8 mouse cellular contexts compared by ENCODE assay signal in the genomic region with DNA sequence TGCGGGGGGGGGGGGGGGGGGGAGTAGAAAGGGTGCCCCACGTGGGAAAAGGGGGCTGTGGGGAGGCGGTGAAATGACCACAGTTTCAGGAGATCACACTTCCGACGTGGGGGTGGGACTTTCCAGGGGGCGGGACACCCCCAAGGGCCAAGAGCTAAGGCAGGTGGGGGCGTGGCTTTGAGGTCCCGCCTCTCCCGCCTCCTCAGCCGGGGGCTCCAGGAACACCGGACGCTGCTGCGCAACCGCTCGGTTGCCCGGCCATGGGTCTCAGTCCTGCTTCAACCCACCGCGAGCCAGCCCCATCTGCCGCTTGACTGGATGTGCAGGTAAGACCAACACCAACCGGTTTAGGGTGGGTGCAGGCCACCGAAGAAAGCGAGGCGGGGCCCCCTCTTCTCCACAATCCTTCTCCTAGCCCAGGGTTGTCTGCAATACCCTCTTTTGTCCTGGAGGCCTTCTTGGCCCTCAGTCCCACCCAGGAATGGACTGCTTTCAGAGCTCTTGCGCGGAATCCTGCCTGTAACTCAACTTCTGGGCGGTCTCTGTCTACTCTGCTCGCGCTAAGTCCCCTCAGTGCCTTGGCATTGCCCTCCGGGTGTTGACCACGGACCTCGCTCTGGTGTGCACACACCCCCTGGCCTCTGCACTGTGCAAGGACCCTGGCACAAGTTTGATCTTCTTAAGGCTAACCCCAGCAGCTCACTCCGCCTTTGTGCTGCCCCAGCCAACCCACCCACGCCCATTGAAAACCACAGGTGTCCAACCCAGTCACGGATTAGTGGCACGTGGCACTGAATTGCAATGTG. TPM values are rescaled to one million over a fixed set of nuclear protein-coding genes. Genes with fewer than 3 reads are reported as not detected.
DNase-seq lines count a peak whose midpoint lies in the region; ATAC-seq lines count a peak whose summit lies in the region.

A gene (plus strand): TSS at position 44 of the 806 bp plus-strand sequence.

- ATAC-seq in intestine, embryonic 14.5 days (replicated peaks; ENCODE audit: low FRiP score, low TSS enrichment, low read depth) = peak; percentile 83
- peak; percentile 70 for ATAC-seq in liver, embryonic 16.5 days (ENCODE audit: low read depth)
- peak; percentile 78 for ATAC-seq in neural tube, embryonic 11.5 days (ENCODE audit: insufficient read depth, low FRiP score, low TSS enrichment)

- WGBS in forebrain, embryonic 10.5 days = under 1% methylated on average over 29 of the region's 35 CpGs
- 3% methylated on average over 30 of the region's 35 CpGs for WGBS in intestine, embryonic 14.5 days
- 4% methylated on average over 27 of the region's 35 CpGs for WGBS in liver, embryonic 16.5 days (ENCODE audit: insufficient replicate concordance)
- WGBS in neural tube, embryonic 11.5 days = under 1% methylated on average over 31 of the region's 35 CpGs

- H3K27me3 ChIP-seq in forebrain, embryonic 10.5 days (ENCODE audit: poor library complexity, severe bottlenecking) = peaks cover 26% of the 10 kb centered on the region
- no peaks in the 10 kb centered on the region for H3K27me3 ChIP-seq in intestine, embryonic 14.5 days (replicated peaks; ENCODE audit: control insufficient read depth, insufficient read depth, low read length)
- H3K27me3 ChIP-seq in liver, embryonic 16.5 days (ENCODE audit: control insufficient read depth, insufficient read depth, low read depth, low read length) = no peaks in the 10 kb centered on the region
- H3K27me3 ChIP-seq in neural tube, embryonic 11.5 days (ENCODE audit: control insufficient read depth, insufficient read depth, low read length) = no peaks in the 10 kb centered on the region

- peak; percentile 40 to 54 for DNase-seq in cerebellum, postnatal 14 days
- no peak for DNase-seq in cerebellum, adult 11 months
- peak; percentile 75 for DNase-seq in WW6 (ENCODE audit: low read depth, low spot score)
- DNase-seq in forebrain, embryonic 10.5 days (ENCODE audit: extremely low spot score, low spot score) = peak; percentile 70
- peak; percentile 89 for DNase-seq in intestine, embryonic 14.5 days (ENCODE audit: low spot score)
- DNase-seq in neural tube, embryonic 11.5 days (ENCODE audit: low spot score) = peak; percentile 84
- DNase-seq in thymus, postnatal 36 days = peak; percentile 74 to 82

- H3K36me3 ChIP-seq in forebrain, embryonic 10.5 days (replicated peaks) = peaks cover 62% of the 10 kb centered on the region
- H3K36me3 ChIP-seq in intestine, embryonic 14.5 days (ENCODE audit: control insufficient read depth, insufficient read depth, low read length) = peaks cover 29% of the 10 kb centered on the region
- no peaks in the 10 kb centered on the region for H3K36me3 ChIP-seq in liver, embryonic 16.5 days (ENCODE audit: control insufficient read depth, insufficient read depth)
- H3K36me3 ChIP-seq in neural tube, embryonic 11.5 days (ENCODE audit: control insufficient read depth, insufficient read depth, low read length) = peaks cover 6% of the 10 kb centered on the region

- peak within 1 kb of the TSS; percentile 73 for H3K4me2 ChIP-seq in intestine, embryonic 14.5 days (ENCODE audit: low read length)
- H3K4me2 ChIP-seq in liver, embryonic 16.5 days (ENCODE audit: low read depth, low read length) = peak within 1 kb of the TSS; percentile 76
- peak within 1 kb of the TSS; percentile 77 for H3K4me2 ChIP-seq in neural tube, embryonic 11.5 days (ENCODE audit: low read depth)

- peak within 1 kb of the TSS; percentile 66 for H3K9ac ChIP-seq in intestine, embryonic 14.5 days (ENCODE audit: low read length)
- peak within 1 kb of the TSS; percentile 44; the same call in 1 of the 2 replicates for H3K9ac ChIP-seq in liver, embryonic 16.5 days (ENCODE audit: low read depth, low read length)
- peak within 1 kb of the TSS; percentile 64 for H3K9ac ChIP-seq in neural tube, embryonic 11.5 days (ENCODE audit: low read length)

- H3K4me3 ChIP-seq in forebrain, embryonic 10.5 days = peak within 1 kb of the TSS; percentile 58
- peak within 1 kb of the TSS; percentile 59 for H3K4me3 ChIP-seq in intestine, embryonic 14.5 days (ENCODE audit: low read depth, low read length)
- H3K4me3 ChIP-seq in liver, embryonic 16.5 days (ENCODE audit: low read depth, low read length) = peak within 1 kb of the TSS; percentile 59
- H3K4me3 ChIP-seq in neural tube, embryonic 11.5 days (ENCODE audit: low read depth, low read length) = peak within 1 kb of the TSS; percentile 50

- peak within 1 kb of the TSS; percentile 86 for H3K27ac ChIP-seq in forebrain, embryonic 10.5 days
- H3K27ac ChIP-seq in intestine, embryonic 14.5 days (ENCODE audit: low read depth) = peak within 1 kb of the TSS; percentile 20; the same call in 1 of the 2 replicates
- H3K27ac ChIP-seq in liver, embryonic 16.5 days (ENCODE audit: low read length) = no peak within 1 kb of the TSS
- H3K27ac ChIP-seq in neural tube, embryonic 11.5 days (ENCODE audit: low read depth, low read length) = 0 out of 2 replicates have a peak within 1 kb of the TSS, but pooled peaks have one; percentile 24

- peaks cover 45% of the 10 kb centered on the region for H3K4me1 ChIP-seq in forebrain, embryonic 10.5 days
- peaks cover 19% of the 10 kb centered on the region; the same call in 1 of the 2 replicates for H3K4me1 ChIP-seq in intestine, embryonic 14.5 days (replicated peaks; ENCODE audit: control insufficient read depth, insufficient read depth, low read length)
- peaks cover 6% of the 10 kb centered on the region for H3K4me1 ChIP-seq in liver, embryonic 16.5 days (ENCODE audit: control insufficient read depth, low read depth, low read length)
- peaks cover 9% of the 10 kb centered on the region for H3K4me1 ChIP-seq in neural tube, embryonic 11.5 days (ENCODE audit: control insufficient read depth, insufficient read depth, low read length)

- no peaks in the 10 kb centered on the region for H3K9me3 ChIP-seq in forebrain, embryonic 10.5 days
- H3K9me3 ChIP-seq in intestine, embryonic 14.5 days (ENCODE audit: control insufficient read depth, low read length) = no peaks in the 10 kb centered on the region
- H3K9me3 ChIP-seq in liver, embryonic 16.5 days (replicated peaks; ENCODE audit: control insufficient read depth, low read length) = no peaks in the 10 kb centered on the region
- H3K9me3 ChIP-seq in neural tube, embryonic 11.5 days (ENCODE audit: control insufficient read depth, low read length) = no peaks in the 10 kb centered on the region

RNA-seq across cellular contexts. Expression of the gene that starts here (rescaled TPM):
- 0.87 and 0.88 TPM in 2 replicates for polyA plus RNA-seq in forebrain, embryonic 10.5 days (2016; fragmentation: Nextera tagmentation; extraction: Ambion mirVana)
- polyA plus RNA-seq in intestine, embryonic 14.5 days (2014; fragmentation: Nextera tagmentation; extraction: Ambion mirVana) = 1.0 and 1.2 TPM in 2 replicates
- polyA plus RNA-seq in liver, embryonic 16.5 days (2015; fragmentation: Nextera tagmentation; extraction: Ambion mirVana) = 0.05 and 0.07 TPM in 2 replicates
- 0.73 and 1.2 TPM in 2 replicates for polyA plus RNA-seq in neural tube, embryonic 11.5 days (2014; fragmentation: Nextera tagmentation; extraction: Ambion mirVana)

Comparison
In these comparisons a context has a peak if more than half of its experiments do, and no peak if none do; other contexts are left out.
1. Peak in DNase-seq, H3K4me3 ChIP-seq and H3K27ac ChIP-seq in forebrain, embryonic 10.5 days; RNA of the gene not detected or under 1 TPM.
2. Peak in ATAC-seq, H3K4me3 ChIP-seq, H3K9ac ChIP-seq and H3K4me2 ChIP-seq in liver, embryonic 16.5 days; RNA of the gene not detected or under 1 TPM.